In the genomic region with DNA sequence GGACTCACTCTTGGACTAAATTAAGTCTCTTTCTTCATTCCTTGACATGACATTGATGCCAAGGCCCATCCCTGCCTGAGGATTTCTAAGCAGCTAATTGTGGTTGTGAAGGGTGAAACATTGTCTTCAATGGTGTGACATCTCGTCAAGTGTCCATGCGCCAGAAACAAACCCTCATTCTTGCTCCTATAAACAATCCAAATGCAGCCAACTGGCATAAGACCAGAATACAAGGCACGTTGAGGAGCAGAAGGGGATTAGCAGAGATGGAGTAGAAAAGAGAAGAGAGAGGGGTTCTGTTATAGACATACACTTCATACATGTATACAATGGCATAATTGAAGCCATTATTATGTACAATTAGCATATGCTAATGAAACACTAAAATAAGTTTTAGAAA, we compare ENCODE assay signal across 20 mouse cellular contexts. TPM values are rescaled to one million over a fixed set of nuclear protein-coding genes. Genes with fewer than 3 reads are reported as not detected.
DNase-seq lines count a peak whose midpoint lies in the region; ATAC-seq and TF ChIP-seq lines count a peak whose summit lies in the region.
"Had no signal": no experiment of that assay in that cellular context is flagged by ENCODE, and none has a peak within 500 bp of the region (broad histone marks: within the 10 kb centered on the region; RNA-seq: fewer than 3 reads in every experiment).

No protein-coding gene starts in this region.

- no peak for TF ChIP-seq POLR2A in kidney, adult 2 months (IDR thresholded peaks at IDR 0.05; ENCODE audit: low read depth, low read length)

- no peak overlapping the region for H3K4me3 ChIP-seq in forebrain, embryonic 13.5 days
- H3K4me3 ChIP-seq in hindbrain, embryonic 12.5 days = no peak overlapping the region
- no peak overlapping the region for H3K4me3 ChIP-seq in midbrain, embryonic 13.5 days (replicated peaks)
- no peak overlapping the region for H3K4me3 ChIP-seq in kidney, adult 2 months (ENCODE audit: insufficient read depth, low read depth, low read length)
- H3K4me3 ChIP-seq: embryonic facial prominence, embryonic 13.5 days; heart, embryonic 12.5 days; intestine, embryonic 15.5 days; limb, embryonic 12.5 days; liver, embryonic 12.5 days; stomach, embryonic 15.5 days had no signal

- no peak for TF ChIP-seq CTCF in kidney, adult 2 months (conservative IDR thresholded peaks at IDR 0.05; ENCODE audit: insufficient read depth, insufficient read length, low read depth, low read length)

- intact Hi-C loops in left cerebral cortex, postnatal 4 days (cut with DNase I) = no loop called here
- intact Hi-C loops in left cerebral cortex, postnatal 10 days (cut with DNase I) = no loop called here

- no peak overlapping the region for H3K4me2 ChIP-seq in forebrain, embryonic 13.5 days
- H3K4me2 ChIP-seq in hindbrain, embryonic 12.5 days (replicated peaks) = no peak overlapping the region
- no peak overlapping the region for H3K4me2 ChIP-seq in midbrain, embryonic 13.5 days (replicated peaks)
- H3K4me2 ChIP-seq: embryonic facial prominence, embryonic 13.5 days; heart, embryonic 12.5 days; intestine, embryonic 15.5 days; limb, embryonic 12.5 days; liver, embryonic 12.5 days; stomach, embryonic 15.5 days had no signal

- peak; percentile 10 for DNase-seq in left cerebral cortex, postnatal 4 days
- DNase-seq in left cerebral cortex, postnatal 10 days (ENCODE audit: extremely low spot score in 1 of 2, low spot score in 2 of 2) = no peak
- no peak for DNase-seq in adrenal gland, postnatal 14 days
- DNase-seq in ovary, adult 18-20 months (ENCODE audit: low spot score) = no peak
- DNase-seq in kidney, adult 2 months = no peak
- DNase-seq: cerebellum, adult 9-10 months; heart, postnatal 14 days; right cerebral cortex, postnatal 14 days; thymus, adult 18-20 months; thymus, postnatal 4 days had no signal

- H3K27ac ChIP-seq in forebrain, embryonic 13.5 days = no peak overlapping the region
- no peak overlapping the region for H3K27ac ChIP-seq in hindbrain, embryonic 12.5 days
- H3K27ac ChIP-seq in midbrain, embryonic 13.5 days = no peak overlapping the region
- H3K27ac ChIP-seq in kidney, adult 2 months (ENCODE audit: insufficient read depth, low read depth, low read length) = no peak overlapping the region
- H3K27ac ChIP-seq: embryonic facial prominence, embryonic 13.5 days; intestine, embryonic 15.5 days; limb, embryonic 12.5 days; liver, embryonic 12.5 days; macrophage; stomach, embryonic 15.5 days had no signal

- peaks cover 14% of the 10 kb centered on the region; the same call in 1 of the 2 replicates for H3K4me1 ChIP-seq in forebrain, embryonic 13.5 days
- H3K4me1 ChIP-seq in hindbrain, embryonic 12.5 days = no peaks in the 10 kb centered on the region
- 0 out of 2 replicates have a peak, but pooled peaks cover 3% of the 10 kb centered on the region for H3K4me1 ChIP-seq in midbrain, embryonic 13.5 days (replicated peaks)
- H3K4me1 ChIP-seq in kidney, adult 2 months (ENCODE audit: control insufficient read depth, insufficient read depth, low read length) = no peaks in the 10 kb centered on the region
- H3K4me1 ChIP-seq: embryonic facial prominence, embryonic 13.5 days; heart, embryonic 12.5 days; intestine, embryonic 15.5 days; limb, embryonic 12.5 days; liver, embryonic 12.5 days; stomach, embryonic 15.5 days had no signal

- peak; percentile 91 for ATAC-seq in forebrain, embryonic 13.5 days
- ATAC-seq in hindbrain, embryonic 12.5 days (ENCODE audit: low FRiP score) = peak; percentile 87
- ATAC-seq in midbrain, embryonic 13.5 days = peak; percentile 87
- ATAC-seq: intestine, embryonic 15.5 days; liver, embryonic 12.5 days had no signal

- H3K9ac ChIP-seq in forebrain, embryonic 13.5 days = no peak overlapping the region
- no peak overlapping the region for H3K9ac ChIP-seq in hindbrain, embryonic 12.5 days
- H3K9ac ChIP-seq in midbrain, embryonic 13.5 days (replicated peaks) = no peak overlapping the region
- H3K9ac ChIP-seq: embryonic facial prominence, embryonic 13.5 days; heart, embryonic 12.5 days; intestine, embryonic 15.5 days; limb, embryonic 12.5 days; liver, embryonic 12.5 days; stomach, embryonic 15.5 days had no signal

- H3K27me3 ChIP-seq in forebrain, embryonic 13.5 days = no peaks in the 10 kb centered on the region
- no peaks in the 10 kb centered on the region for H3K27me3 ChIP-seq in hindbrain, embryonic 12.5 days
- H3K27me3 ChIP-seq in midbrain, embryonic 13.5 days = no peaks in the 10 kb centered on the region
- no peaks in the 10 kb centered on the region for H3K27me3 ChIP-seq in kidney, adult 2 months (replicated peaks; ENCODE audit: control insufficient read depth, insufficient read depth, low read length)
- H3K27me3 ChIP-seq: embryonic facial prominence, embryonic 13.5 days; heart, embryonic 12.5 days; intestine, embryonic 15.5 days; limb, embryonic 12.5 days; liver, embryonic 12.5 days; stomach, embryonic 15.5 days had no signal

- WGBS in forebrain, embryonic 13.5 days = 13% methylated on average over 3 of the region's 3 CpGs
- WGBS in hindbrain, embryonic 12.5 days = 34% methylated on average over 3 of the region's 3 CpGs
- WGBS in midbrain, embryonic 13.5 days = 29% methylated on average over 3 of the region's 3 CpGs
- 83% methylated on average over 3 of the region's 3 CpGs for WGBS in kidney, adult 2 months

- no peaks in the 10 kb centered on the region for H3K36me3 ChIP-seq in forebrain, embryonic 13.5 days (ENCODE audit: poor library complexity, severe bottlenecking)
- no peaks in the 10 kb centered on the region for H3K36me3 ChIP-seq in hindbrain, embryonic 12.5 days
- H3K36me3 ChIP-seq in midbrain, embryonic 13.5 days = no peaks in the 10 kb centered on the region
- H3K36me3 ChIP-seq in kidney, adult 2 months (ENCODE audit: control insufficient read depth, insufficient read depth, low read length) = no peaks in the 10 kb centered on the region; the same call in 1 of the 2 replicates
- H3K36me3 ChIP-seq: heart, embryonic 12.5 days; intestine, embryonic 15.5 days; limb, embryonic 12.5 days; liver, embryonic 12.5 days; stomach, embryonic 15.5 days had no signal

- no peaks in the 10 kb centered on the region for H3K9me3 ChIP-seq in forebrain, embryonic 13.5 days (replicated peaks)
- H3K9me3 ChIP-seq in hindbrain, embryonic 12.5 days (replicated peaks) = no peaks in the 10 kb centered on the region
- no peaks in the 10 kb centered on the region for H3K9me3 ChIP-seq in midbrain, embryonic 13.5 days
- H3K9me3 ChIP-seq: embryonic facial prominence, embryonic 13.5 days; heart, embryonic 12.5 days; intestine, embryonic 15.5 days; limb, embryonic 12.5 days; liver, embryonic 12.5 days; stomach, embryonic 15.5 days had no signal

RNA-seq across cellular contexts. Expression of a gene that starts 51.5 kb away (rescaled TPM):
- total RNA-seq in left cerebral cortex, postnatal 4 days (2021) = 10 to 100 TPM; 12.2 to 14.9 TPM
- total RNA-seq in left cerebral cortex, postnatal 10 days (2021) = 10 to 100 TPM; 13.5 to 14.5 TPM
- polyA plus RNA-seq in forebrain, embryonic 13.5 days (2015; fragmentation: Nextera tagmentation; extraction: Ambion mirVana) = 7.6 and 8.4 TPM in 2 replicates
- polyA plus RNA-seq in hindbrain, embryonic 12.5 days (2016; fragmentation: Nextera tagmentation; extraction: Ambion mirVana) = 12.0 and 12.2 TPM in 2 replicates
- polyA plus RNA-seq in midbrain, embryonic 13.5 days (2015; fragmentation: Nextera tagmentation; extraction: Ambion mirVana) = 9.6 and 10.1 TPM in 2 replicates
- 7.2 and 9.4 TPM in 2 replicates for total RNA-seq in adrenal gland, postnatal 14 days (2021)
- 1.3 and 1.5 TPM in 2 replicates for polyA plus RNA-seq in kidney, adult 2 months (2012; rRNA removed)
